Mouse (Mus musculus) forebrain, embryonic 10.5 days (tissue): ENCODE results near the gene Katnbl1. TPM values are rescaled to one million over a fixed set of nuclear protein-coding genes. Genes with fewer than 3 reads are reported as not detected.
"Not testable (repeated sequence)": the region's sequence is repeated elsewhere in the genome, so short reads cannot be mapped to it uniquely, and the experiment has no call there.

Experiments
- DNase-seq: peaks from one replicate; pipeline ENCODE4 v3.0.0-alpha.2; 2017; ENCODE audit warnings: low spot score; ENCODE audit errors: extremely low spot score
- H3K27ac ChIP-seq: fragments of 300-500 bp; sonication (generic); 2 replicates; pipeline ENCODE4 v1.5.1; 2016; ENCODE audit warnings: mild to moderate bottlenecking
- H3K27me3 ChIP-seq: fragments of 300-500 bp; sonication (generic); 2 replicates; pipeline ENCODE4 v1.6.1; 2016; ENCODE audit warnings: mild to moderate bottlenecking; ENCODE audit not compliant: poor library complexity, severe bottlenecking
- H3K36me3 ChIP-seq: fragments of 300-500 bp; sonication (generic); replicated peaks from 2 replicates; pipeline ENCODE4 v1.6.1; 2016; ENCODE audit warnings: mild to moderate bottlenecking, moderate library complexity
- H3K4me1 ChIP-seq: fragments of 300-500 bp; sonication (generic); 2 replicates; pipeline ENCODE4 v1.6.1; 2016
- H3K4me3 ChIP-seq: fragments of 300-500 bp; sonication (generic); 2 replicates; pipeline ENCODE4 v1.5.1; 2016; ENCODE audit warnings: mild to moderate bottlenecking, moderate library complexity
- H3K9me3 ChIP-seq: fragments of 300-500 bp; sonication (generic); 2 replicates; pipeline ENCODE4 v1.6.1; 2016; ENCODE audit warnings: mild to moderate bottlenecking, moderate library complexity
- WGBS: fragments of 180-500 bp; shearing (Covaris S2); methylation state at CpG from one replicate; pipeline ENCODE4 v1.1.7; 2016; 5-methylcytosine and 5-hydroxymethylcytosine counted together
- polyA plus RNA-seq: library from polyadenylated mRNA; unstranded; fragments of >200 nt; fragmentation: Nextera tagmentation; extraction: Ambion mirVana; gene quantifications from 2 replicates; pipeline ENCODE4 v1.2.1, GENCODE M21; 2016

The Katnbl1 gene
- polyA plus RNA-seq, 1 experiment from 2014 or later = 43.0 TPM

GRCm38 (mm10) chr2:112428534-112428933 is 49.5 kb downstream of the Katnbl1 start:
- DNase-seq, H3K36me3 ChIP-seq, H3K27me3 ChIP-seq, H3K4me3 ChIP-seq, H3K4me1 ChIP-seq, H3K9me3 ChIP-seq, H3K27ac ChIP-seq: not testable (repeated sequence)
- 90% methylated on average over 3 of the region's 3 CpGs for WGBS

- WGBS = 92% methylated on average over 4 of the region's 4 CpGs
- Histone ChIP-seq H3K27me3 (no peaks in the 10 kb centered on the region), H3K36me3 (no peaks in the 10 kb centered on the region)
These were observed 50.7 kb downstream of the Katnbl1 start for GRCm38 (mm10) chr2:112429665-112430064.

DNA sequence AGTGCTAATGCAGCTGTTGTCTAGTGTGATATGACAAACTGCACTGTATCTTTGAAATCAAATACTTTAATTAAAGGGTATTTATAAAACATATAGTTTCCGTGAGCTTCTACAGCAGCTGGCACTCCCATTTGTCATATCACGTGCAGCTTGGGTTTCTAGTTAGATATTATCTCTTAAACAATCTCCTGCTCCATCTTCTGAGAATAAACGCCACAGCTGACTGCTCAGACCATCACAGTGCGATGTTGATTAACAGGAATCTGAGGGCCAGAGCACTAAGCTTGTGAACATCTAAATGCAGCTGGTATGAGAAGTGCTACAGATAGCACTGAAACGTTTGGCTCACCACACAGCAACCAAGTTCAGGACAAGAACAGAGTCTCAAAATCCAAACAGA is 51.4 kb downstream of the Katnbl1 start:
- no peaks in the 10 kb centered on the region for H3K4me1 ChIP-seq
- no peak overlapping the region for H3K4me3 ChIP-seq
- no peaks in the 10 kb centered on the region for H3K36me3 ChIP-seq
- no peaks in the 10 kb centered on the region for H3K9me3 ChIP-seq
- no peak overlapping the region for H3K27ac ChIP-seq
- 81% methylated on average over 5 of the region's 5 CpGs for WGBS
- H3K27me3 ChIP-seq = no peaks in the 10 kb centered on the region
- no peak for DNase-seq

More at GRCm38 (mm10) chr2:112429665-112430064, 50.7 kb downstream of the Katnbl1 start:
- Histone ChIP-seq H3K9me3 (no peaks in the 10 kb centered on the region), H3K4me3 (no peak overlapping the region), H3K27ac (no peak overlapping the region), H3K4me1 (no peaks in the 10 kb centered on the region)
- no peak for DNase-seq

DNA sequence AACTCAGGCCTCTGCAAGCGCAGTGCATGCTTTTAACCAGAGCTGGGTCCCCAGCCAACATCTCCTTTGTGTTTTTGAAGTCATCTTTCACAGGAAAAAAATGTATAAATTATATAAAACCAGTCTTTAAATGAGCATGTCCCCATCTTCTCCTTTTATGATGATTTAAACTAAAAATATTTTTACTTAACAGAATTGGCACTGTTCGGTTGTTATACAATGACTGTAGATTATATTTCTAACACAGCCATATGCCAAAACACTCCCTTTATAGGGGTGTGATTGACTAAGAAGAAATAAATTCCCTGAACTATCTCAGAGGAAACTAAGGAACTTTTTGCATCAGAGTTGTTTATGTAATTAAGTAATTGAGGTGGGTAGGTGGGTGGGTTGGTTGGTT is 53.5 kb downstream of the Katnbl1 start:
- Histone ChIP-seq H3K27ac (no peak overlapping the region), H3K4me1 (no peaks in the 10 kb centered on the region), H3K9me3 (no peaks in the 10 kb centered on the region), H3K4me3 (no peak overlapping the region), H3K36me3 (no peaks in the 10 kb centered on the region), H3K27me3 (no peaks in the 10 kb centered on the region)
- no peak for DNase-seq
- 91% methylated on average over 2 of the region's 2 CpGs for WGBS

- WGBS = 82% methylated on average over 2 of the region's 2 CpGs
- no peaks in the 10 kb centered on the region for H3K9me3 ChIP-seq
These were observed 54.3 kb downstream of the Katnbl1 start for GRCm38 (mm10) chr2:112433359-112433758.

GRCm38 (mm10) chr2:112436292-112436691 is 57.3 kb downstream of the Katnbl1 start:
- WGBS = 79% methylated on average over 4 of the region's 4 CpGs
- no peak overlapping the region for H3K27ac ChIP-seq
- H3K9me3 ChIP-seq = no peaks in the 10 kb centered on the region
- DNase-seq = no peak
- no peaks in the 10 kb centered on the region for H3K4me1 ChIP-seq
- no peaks in the 10 kb centered on the region for H3K36me3 ChIP-seq
- H3K27me3 ChIP-seq = no peaks in the 10 kb centered on the region
- no peak overlapping the region for H3K4me3 ChIP-seq

More at GRCm38 (mm10) chr2:112433359-112433758, 54.3 kb downstream of the Katnbl1 start:
- H3K27ac ChIP-seq = no peak overlapping the region
- H3K36me3 ChIP-seq = no peaks in the 10 kb centered on the region
- no peak overlapping the region for H3K4me3 ChIP-seq
- no peak for DNase-seq
- no peaks in the 10 kb centered on the region for H3K27me3 ChIP-seq
- no peaks in the 10 kb centered on the region for H3K4me1 ChIP-seq

DNA sequence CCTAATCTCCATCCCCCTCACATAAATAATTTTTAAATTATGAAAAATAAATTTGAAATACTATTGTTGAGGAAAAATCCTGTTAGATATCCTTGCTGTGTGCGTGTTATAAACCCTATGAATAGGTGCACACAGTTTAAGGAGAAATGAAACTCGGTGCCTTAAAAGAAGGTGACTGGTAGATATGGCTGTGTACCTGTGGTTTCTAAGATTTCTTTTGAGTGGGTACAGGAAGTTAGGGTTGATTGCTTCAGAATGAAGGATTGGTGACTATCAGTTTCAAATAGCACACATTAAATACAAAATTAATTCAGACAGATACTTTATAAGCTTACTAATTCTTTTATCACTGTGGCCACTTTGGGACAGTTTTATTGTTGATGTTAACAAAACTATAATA is 58.6 kb downstream of the Katnbl1 start:
- H3K4me3 ChIP-seq = no peak overlapping the region
- H3K27ac ChIP-seq = no peak overlapping the region
- no peaks in the 10 kb centered on the region for H3K9me3 ChIP-seq
- H3K4me1 ChIP-seq = no peaks in the 10 kb centered on the region
- 87% methylated on average over 2 of the region's 2 CpGs for WGBS
- H3K36me3 ChIP-seq = no peaks in the 10 kb centered on the region
- DNase-seq = no peak
- H3K27me3 ChIP-seq = no peaks in the 10 kb centered on the region

GRCm38 (mm10) chr2:112443491-112443890 is 64.5 kb downstream of the Katnbl1 start:
- Histone ChIP-seq H3K4me1 (no peaks in the 10 kb centered on the region), H3K36me3 (no peaks in the 10 kb centered on the region), H3K9me3 (no peaks in the 10 kb centered on the region), H3K27ac (no peak overlapping the region), H3K4me3 (no peak overlapping the region), H3K27me3 (no peaks in the 10 kb centered on the region)
- WGBS = 82% methylated on average over 2 of the region's 2 CpGs
- no peak for DNase-seq

DNA sequence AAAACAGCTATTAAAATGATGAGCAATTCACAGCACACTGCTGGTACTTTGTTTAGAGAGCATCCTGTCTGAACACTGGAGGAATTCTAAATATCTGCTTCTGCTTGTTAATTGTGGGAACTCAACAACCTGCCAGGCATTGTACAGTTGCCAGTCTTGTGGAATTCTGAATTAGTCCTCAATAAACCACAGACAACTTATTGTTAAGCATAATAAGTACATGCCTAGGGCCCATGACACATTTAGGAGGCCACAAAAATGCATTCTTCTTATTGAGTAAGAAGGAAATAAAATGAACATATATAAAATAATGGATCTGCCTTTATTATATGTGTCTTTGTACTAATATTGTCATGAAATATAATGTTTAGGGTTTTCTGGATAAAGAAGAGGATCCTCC is 66.5 kb downstream of the Katnbl1 start:
- Histone ChIP-seq H3K27me3 (no peaks in the 10 kb centered on the region), H3K27ac (no peak overlapping the region), H3K9me3 (no peaks in the 10 kb centered on the region), H3K4me3 (no peak overlapping the region), H3K36me3 (no peaks in the 10 kb centered on the region), H3K4me1 (no peaks in the 10 kb centered on the region)
- DNase-seq = no peak

DNA sequence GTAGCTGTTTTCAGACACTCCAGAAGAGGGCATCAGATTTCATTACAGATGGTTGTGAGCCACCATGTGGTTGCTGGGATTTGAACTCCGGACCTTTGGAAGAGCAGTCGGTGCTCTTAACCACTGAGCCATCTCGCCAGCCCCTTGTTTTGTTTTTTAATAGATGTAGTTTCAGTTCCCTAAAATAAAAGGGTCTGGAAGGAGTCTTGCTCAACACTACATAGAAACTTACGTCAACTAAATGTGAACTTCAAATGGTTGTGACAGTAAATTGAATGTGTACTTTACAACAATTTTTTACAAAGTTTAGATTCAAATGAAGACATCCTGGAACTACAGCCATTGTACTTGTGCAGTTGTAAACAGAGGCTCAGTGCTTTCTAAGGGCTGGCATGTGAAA is 69.0 kb downstream of the Katnbl1 start:
- not testable (repeated sequence) for DNase-seq, H3K9me3 ChIP-seq, H3K27me3 ChIP-seq, H3K4me1 ChIP-seq, H3K4me3 ChIP-seq, H3K27ac ChIP-seq, H3K36me3 ChIP-seq
- 89% methylated on average over 4 of the region's 4 CpGs for WGBS

- H3K4me1 ChIP-seq = no peaks in the 10 kb centered on the region
- H3K4me3 ChIP-seq = no peak overlapping the region
- no peak for DNase-seq
- H3K36me3 ChIP-seq = no peaks in the 10 kb centered on the region
- no peaks in the 10 kb centered on the region for H3K27me3 ChIP-seq
- H3K27ac ChIP-seq = no peak overlapping the region
- no peaks in the 10 kb centered on the region for H3K9me3 ChIP-seq
These were observed 69.6 kb downstream of the Katnbl1 start for GRCm38 (mm10) chr2:112448510-112449059.

GRCm38 (mm10) chr2:112449597-112450296 is 70.7 kb downstream of the Katnbl1 start:
- WGBS = 43% methylated on average over 4 of the region's 4 CpGs
- DNase-seq = no peak
- no peaks in the 10 kb centered on the region for H3K36me3 ChIP-seq

GRCm38 (mm10) chr2:112452513-112452912 is 73.5 kb downstream of the Katnbl1 start:
- H3K27ac ChIP-seq, H3K4me3 ChIP-seq, H3K27me3 ChIP-seq, DNase-seq, H3K36me3 ChIP-seq, H3K9me3 ChIP-seq: not testable (repeated sequence)
- peaks cover 16% of the 10 kb centered on the region for H3K4me1 ChIP-seq

More at GRCm38 (mm10) chr2:112449597-112450296, 70.7 kb downstream of the Katnbl1 start:
- no peak overlapping the region for H3K4me3 ChIP-seq
- no peak overlapping the region for H3K27ac ChIP-seq
- no peaks in the 10 kb centered on the region for H3K9me3 ChIP-seq
- H3K4me1 ChIP-seq = peaks cover 6% of the 10 kb centered on the region
- H3K27me3 ChIP-seq = no peaks in the 10 kb centered on the region
